Mouse (Mus musculus) neural tube, embryonic 15.5 days (tissue): ENCODE results near the gene Gm28308. TPM values are rescaled to one million over a fixed set of nuclear protein-coding genes. Genes with fewer than 3 reads are reported as not detected.

ENCODE experiments used
- ATAC-seq: fragments of 200-750 bp; cut with Nextera tagmentation; 2 replicates; pipeline ENCODE4 v1.8.0; 2017; ENCODE audit warnings: mild to moderate bottlenecking, moderate TSS enrichment, moderate library complexity; ENCODE audit not compliant: low FRiP score
- H3K27ac ChIP-seq: fragments of 300-500 bp; sonication (generic); replicated peaks from 2 replicates; pipeline ENCODE4 v1.5.1; 2015; ENCODE audit warnings: mild to moderate bottlenecking, inconsistent platforms
- H3K27me3 ChIP-seq: fragments of 300-500 bp; sonication (generic); replicated peaks from 2 replicates; pipeline ENCODE4 v1.6.1; 2015; ENCODE audit warnings: inconsistent platforms
- H3K36me3 ChIP-seq: fragments of 300-500 bp; sonication (generic); 2 replicates; pipeline ENCODE4 v1.6.1; 2015; ENCODE audit warnings: inconsistent platforms
- H3K4me1 ChIP-seq: fragments of 300-500 bp; sonication (generic); 2 replicates; pipeline ENCODE4 v1.6.1; 2015; ENCODE audit warnings: inconsistent platforms
- H3K4me2 ChIP-seq: fragments of 300-500 bp; sonication (generic); 2 replicates; pipeline ENCODE4 v1.6.1; 2015; ENCODE audit warnings: inconsistent platforms, mild to moderate bottlenecking, moderate library complexity
- H3K4me3 ChIP-seq: fragments of 300-500 bp; sonication (generic); replicated peaks from 2 replicates; pipeline ENCODE4 v1.5.1; 2015; ENCODE audit warnings: mild to moderate bottlenecking, inconsistent platforms
- H3K9ac ChIP-seq: fragments of 300-500 bp; sonication (generic); replicated peaks from 2 replicates; pipeline ENCODE4 v1.6.1; 2015; ENCODE audit warnings: mild to moderate bottlenecking, inconsistent platforms
- H3K9me3 ChIP-seq: fragments of 300-500 bp; sonication (generic); replicated peaks from 2 replicates; pipeline ENCODE4 v1.6.1; 2016; ENCODE audit warnings: inconsistent platforms
- WGBS: fragments of 180-500 bp; shearing (Covaris S2); methylation state at CpG from one replicate; pipeline ENCODE4 v1.1.7; 2015; ENCODE audit warnings: mixed read lengths; 5-methylcytosine and 5-hydroxymethylcytosine counted together
- polyA plus RNA-seq: library from polyadenylated mRNA; unstranded; fragments of >200 nt; fragmentation: Nextera tagmentation; extraction: Ambion mirVana; gene quantifications from 2 replicates; pipeline ENCODE4 v1.2.1, GENCODE M21; 2015

The Gm28308 gene
- polyA plus RNA-seq, 1 experiment from 2014 or later: not detected

GRCm38 (mm10) chr6:52252775-52253376, 39.7 kb upstream of the Gm28308 start:
- Histone ChIP-seq H3K27ac (no peak overlapping the region), H3K4me3 (0 out of 2 replicates have a peak overlapping the region, but pooled peaks have one; percentile 8), H3K9ac (no peak overlapping the region), H3K9me3 (no peaks in the 10 kb centered on the region), H3K27me3 (peaks cover 83% of the 10 kb centered on the region), H3K4me1 (peaks cover 8% of the 10 kb centered on the region; the same call in 1 of the 2 replicates), H3K36me3 (no peaks in the 10 kb centered on the region), H3K4me2 (peak overlapping the region; percentile 16)
- ATAC-seq: no peak
- 3% methylated on average over 34 of the region's 35 CpGs for WGBS

GRCm38 (mm10) chr6:52252016-52252774, 39.1 kb upstream of the Gm28308 start:
- no peak overlapping the region for H3K4me3 ChIP-seq
- 4% methylated on average over 24 of the region's 24 CpGs for WGBS
- no peak for ATAC-seq
- H3K36me3 ChIP-seq: no peaks in the 10 kb centered on the region
- H3K4me1 ChIP-seq: peaks cover 8% of the 10 kb centered on the region; the same call in 1 of the 2 replicates
- no peak overlapping the region for H3K27ac ChIP-seq
- H3K27me3 ChIP-seq: peaks cover 82% of the 10 kb centered on the region
- peak overlapping the region; percentile 16 for H3K4me2 ChIP-seq
- H3K9ac ChIP-seq: no peak overlapping the region
- H3K9me3 ChIP-seq: no peaks in the 10 kb centered on the region

GRCm38 (mm10) chr6:52251177-52251879, 38.2 kb upstream of the Gm28308 start:
- no peak overlapping the region for H3K4me2 ChIP-seq
- H3K36me3 ChIP-seq: no peaks in the 10 kb centered on the region
- no peak overlapping the region for H3K9ac ChIP-seq
- WGBS: 13% methylated on average over 7 of the region's 7 CpGs
- no peak overlapping the region for H3K27ac ChIP-seq
- H3K4me3 ChIP-seq: no peak overlapping the region
- peaks cover 8% of the 10 kb centered on the region; the same call in 1 of the 2 replicates for H3K4me1 ChIP-seq
- no peaks in the 10 kb centered on the region for H3K9me3 ChIP-seq
- peaks cover 82% of the 10 kb centered on the region for H3K27me3 ChIP-seq
- ATAC-seq: no peak

DNA sequence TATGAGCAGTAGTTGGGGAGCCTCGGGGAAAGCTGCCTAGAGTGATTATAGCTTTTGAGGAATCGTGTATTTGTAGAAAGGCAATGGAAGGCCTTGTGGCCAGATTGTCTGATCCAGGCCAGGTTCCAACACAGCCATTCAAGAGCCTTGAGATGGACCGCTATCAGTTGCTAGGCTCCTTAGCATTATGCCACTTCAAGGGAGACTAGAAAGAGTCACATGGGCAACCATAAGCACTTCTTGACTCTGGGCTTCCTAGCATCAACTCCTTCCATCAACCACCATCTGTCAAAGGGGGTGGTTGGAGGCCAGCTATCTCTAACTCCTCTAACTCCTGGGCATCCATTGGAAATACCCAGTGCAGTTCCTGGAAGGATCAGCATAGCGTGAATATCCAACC, 36.7 kb upstream of the Gm28308 start:
- H3K9ac ChIP-seq: no peak overlapping the region
- ATAC-seq: no peak
- 0 out of 2 replicates have a peak overlapping the region, but pooled peaks have one; percentile 42 for H3K27ac ChIP-seq
- H3K4me2 ChIP-seq: peak overlapping the region; percentile 43; the same call in 1 of the 2 replicates
- peaks cover 85% of the 10 kb centered on the region for H3K27me3 ChIP-seq
- H3K4me3 ChIP-seq: no peak overlapping the region
- H3K36me3 ChIP-seq: no peaks in the 10 kb centered on the region
- WGBS: 17% methylated on average over 4 of the region's 4 CpGs
- H3K4me1 ChIP-seq: peaks cover 12% of the 10 kb centered on the region; the same call in 1 of the 2 replicates
- H3K9me3 ChIP-seq: no peaks in the 10 kb centered on the region

- WGBS: 4% methylated on average over 16 of the region's 16 CpGs
- Histone ChIP-seq H3K36me3 (no peaks in the 10 kb centered on the region), H3K4me3 (peak overlapping the region; percentile 12), H3K9me3 (no peaks in the 10 kb centered on the region), H3K27ac (peak overlapping the region; percentile 42; the same call in 1 of the 2 replicates), H3K9ac (no peak overlapping the region), H3K4me2 (peak overlapping the region; percentile 43), H3K27me3 (peaks cover 84% of the 10 kb centered on the region), H3K4me1 (peaks cover 12% of the 10 kb centered on the region; the same call in 1 of the 2 replicates)
- ATAC-seq: no peak
Measured at GRCm38 (mm10) chr6:52249415-52249738, 36.2 kb upstream of the Gm28308 start.

DNA sequence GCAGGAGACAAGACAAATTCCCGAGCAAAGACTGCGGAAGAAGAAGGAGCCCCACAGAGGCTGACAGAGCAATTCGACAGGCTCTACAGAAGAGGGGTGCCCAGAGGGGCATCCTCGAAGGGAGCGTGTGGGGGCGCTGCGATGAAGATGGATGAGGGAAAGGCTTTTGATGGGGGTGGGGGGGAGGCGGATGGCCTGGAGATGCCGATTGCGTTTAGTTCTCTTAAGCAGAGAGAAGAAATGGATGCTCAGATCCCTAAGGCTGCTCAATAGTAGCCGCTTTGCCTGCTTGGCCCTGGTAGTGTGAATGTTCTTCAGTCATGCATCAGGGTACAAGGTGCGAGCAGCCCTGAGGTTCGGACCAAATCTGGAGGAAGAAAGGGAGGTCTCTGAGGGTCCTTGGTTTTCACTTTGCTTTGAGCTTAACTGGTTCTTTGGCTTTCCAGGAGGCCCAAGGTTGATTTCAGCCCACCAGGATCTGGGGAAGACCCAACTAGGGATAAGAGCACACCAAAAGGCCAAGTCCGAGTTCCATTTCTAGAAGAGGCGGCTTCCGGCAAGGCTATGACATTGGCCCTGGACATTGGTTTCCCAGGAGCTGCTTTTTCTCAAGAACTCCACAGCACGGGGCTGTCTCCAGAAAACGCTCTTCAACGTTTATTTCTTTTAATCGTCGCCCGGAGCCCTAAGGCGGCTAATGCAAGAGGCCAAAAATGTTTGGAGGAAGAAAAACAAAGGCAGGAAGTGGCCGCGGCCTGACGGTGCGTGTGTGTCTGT, 35.7 kb upstream of the Gm28308 start:
- ATAC-seq: no peak
- Histone ChIP-seq H3K4me2 (peak overlapping the region; percentile 43), H3K4me3 (peak overlapping the region; percentile 12), H3K27me3 (peaks cover 80% of the 10 kb centered on the region), H3K9me3 (no peaks in the 10 kb centered on the region), H3K27ac (peak overlapping the region; percentile 42), H3K36me3 (no peaks in the 10 kb centered on the region), H3K9ac (peak overlapping the region; percentile 20; the same call in 1 of the 2 replicates), H3K4me1 (peaks cover 12% of the 10 kb centered on the region; the same call in 1 of the 2 replicates)
- WGBS: 5% methylated on average over 27 of the region's 27 CpGs

- H3K27me3 ChIP-seq: peaks cover 84% of the 10 kb centered on the region
- peak overlapping the region; percentile 43 for H3K4me2 ChIP-seq
- no peak overlapping the region; the same call in 1 of the 2 replicates for H3K9ac ChIP-seq
- H3K27ac ChIP-seq: peak overlapping the region; percentile 42
- peak overlapping the region; percentile 12 for H3K4me3 ChIP-seq
- no peaks in the 10 kb centered on the region for H3K9me3 ChIP-seq
- ATAC-seq: no peak
- H3K4me1 ChIP-seq: 0 out of 2 replicates have a peak, but pooled peaks cover 7% of the 10 kb centered on the region
- WGBS: 4% methylated on average over 23 of the region's 23 CpGs
- H3K36me3 ChIP-seq: no peaks in the 10 kb centered on the region
Measured at GRCm38 (mm10) chr6:52247766-52248637, 34.9 kb upstream of the Gm28308 start.

GRCm38 (mm10) chr6:52246916-52247315, 33.8 kb upstream of the Gm28308 start:
- no peak overlapping the region for H3K9ac ChIP-seq
- peaks cover 82% of the 10 kb centered on the region for H3K27me3 ChIP-seq
- H3K4me1 ChIP-seq: 0 out of 2 replicates have a peak, but pooled peaks cover 4% of the 10 kb centered on the region
- peak overlapping the region; percentile 40 for H3K4me3 ChIP-seq
- ATAC-seq: no peak
- no peaks in the 10 kb centered on the region for H3K36me3 ChIP-seq
- H3K27ac ChIP-seq: peak overlapping the region; percentile 76
- peak overlapping the region; percentile 50 for H3K4me2 ChIP-seq
- WGBS: 15% methylated on average over 3 of the region's 3 CpGs
- no peaks in the 10 kb centered on the region for H3K9me3 ChIP-seq

DNA sequence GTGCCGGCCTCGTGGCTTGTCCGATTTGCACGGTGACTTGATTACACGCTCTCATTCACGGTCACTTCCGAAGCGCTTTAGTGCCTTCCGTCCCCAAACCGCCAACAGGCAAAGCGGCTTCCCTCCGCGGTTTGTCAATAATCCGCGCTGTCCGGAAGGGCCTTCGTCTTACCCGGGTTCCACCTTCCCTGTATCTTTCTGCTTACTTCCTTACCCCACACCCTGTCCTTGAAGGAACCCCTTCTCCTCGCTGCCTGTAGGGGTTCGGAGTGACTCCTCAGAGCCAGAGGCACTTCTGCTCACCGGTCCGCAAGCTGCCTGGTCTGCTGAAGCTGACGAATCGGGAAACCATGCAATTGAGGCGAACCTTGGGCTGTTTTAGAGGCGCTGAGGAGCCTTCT, 33.3 kb upstream of the Gm28308 start:
- H3K4me1 ChIP-seq: 0 out of 2 replicates have a peak, but pooled peaks cover 4% of the 10 kb centered on the region
- peaks cover 80% of the 10 kb centered on the region for H3K27me3 ChIP-seq
- H3K4me3 ChIP-seq: peak overlapping the region; percentile 40
- WGBS: under 1% methylated on average over 26 of the region's 26 CpGs
- peak overlapping the region; percentile 38 for H3K9ac ChIP-seq
- peak overlapping the region; percentile 76 for H3K27ac ChIP-seq
- H3K9me3 ChIP-seq: no peaks in the 10 kb centered on the region
- ATAC-seq: no peak
- peak overlapping the region; percentile 50 for H3K4me2 ChIP-seq
- no peaks in the 10 kb centered on the region for H3K36me3 ChIP-seq

- peak within 1 kb of the TSS; percentile 76 for H3K27ac ChIP-seq
- no peak for ATAC-seq
Measured at GRCm38 (mm10) chr6:52245757-52246142, 32.6 kb upstream of the Gm28308 start, which contains the start of gene Hoxa11. Hoxa11 (minus strand) TSS chr6:52245810.

More at GRCm38 (mm10) chr6:52245757-52246142, 32.6 kb upstream of the Gm28308 start, which contains the start of gene Hoxa11:
- Histone ChIP-seq H3K4me2 (peak within 1 kb of the TSS; percentile 50), H3K9ac (peak within 1 kb of the TSS; percentile 46), H3K4me1 (0 out of 2 replicates have a peak, but pooled peaks cover 11% of the 10 kb centered on the region), H3K4me3 (peak within 1 kb of the TSS; percentile 40), H3K9me3 (no peaks in the 10 kb centered on the region), H3K36me3 (no peaks in the 10 kb centered on the region), H3K27me3 (peaks cover 80% of the 10 kb centered on the region)
- 1% methylated on average over 20 of the region's 20 CpGs for WGBS
